Mouse (Mus musculus): ENCODE results near the gene Ttc1.

The Ttc1 gene

DNA sequence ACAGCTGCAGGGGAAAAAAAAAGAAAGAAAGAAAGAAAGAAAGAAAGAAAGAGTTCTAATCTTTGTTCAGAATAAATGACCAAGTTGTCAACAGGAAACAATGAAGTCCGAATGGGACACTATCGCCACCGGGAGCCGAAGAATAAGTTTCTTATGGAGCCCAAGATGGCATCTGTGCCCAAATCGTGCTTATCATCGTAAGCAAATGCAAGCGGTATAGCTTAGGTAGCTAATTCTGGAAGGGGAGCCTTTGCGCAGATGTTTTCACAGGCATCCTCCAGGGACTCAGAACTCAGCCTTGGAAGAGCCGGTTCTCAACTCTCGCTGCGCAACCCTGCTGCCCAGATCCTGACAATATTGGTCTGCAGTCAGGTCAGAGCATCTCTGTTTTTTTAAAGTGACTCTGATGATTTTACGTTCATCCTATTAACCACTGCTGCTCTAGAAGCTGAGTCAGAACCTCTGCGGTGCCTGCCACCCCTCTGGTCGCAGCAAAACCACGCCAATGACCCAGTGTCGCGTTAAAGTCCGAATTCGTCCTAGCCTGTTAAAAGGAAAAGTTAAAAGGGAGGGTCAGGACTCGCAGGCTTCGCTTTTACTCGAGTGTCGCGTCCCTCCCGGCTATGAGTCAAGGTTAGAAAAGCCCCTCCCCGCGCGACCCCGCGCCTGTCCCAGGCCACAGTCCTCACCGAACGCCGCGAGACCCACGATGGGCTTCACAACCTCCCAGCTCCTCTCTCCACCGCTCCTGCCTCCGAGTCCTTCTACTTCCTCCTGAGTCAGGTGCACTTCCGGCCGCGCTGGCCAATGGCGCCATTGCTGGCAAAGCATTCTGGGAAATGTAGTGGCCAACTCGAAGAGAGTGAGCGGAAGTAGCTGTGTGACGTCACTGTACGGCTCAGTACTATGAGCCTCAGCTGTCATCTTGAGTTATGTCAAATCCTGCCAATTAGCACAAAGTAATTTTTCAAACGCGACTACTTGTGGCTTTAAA, at the start of gene Ttc1:
TSS of gene Ttc1 (minus strand) at position 776 of the 994 bp plus-strand sequence.
- peak; percentile 98 to 99 for DNase-seq (ENCODE audit: low spot score in 2 of 2)

DNA sequence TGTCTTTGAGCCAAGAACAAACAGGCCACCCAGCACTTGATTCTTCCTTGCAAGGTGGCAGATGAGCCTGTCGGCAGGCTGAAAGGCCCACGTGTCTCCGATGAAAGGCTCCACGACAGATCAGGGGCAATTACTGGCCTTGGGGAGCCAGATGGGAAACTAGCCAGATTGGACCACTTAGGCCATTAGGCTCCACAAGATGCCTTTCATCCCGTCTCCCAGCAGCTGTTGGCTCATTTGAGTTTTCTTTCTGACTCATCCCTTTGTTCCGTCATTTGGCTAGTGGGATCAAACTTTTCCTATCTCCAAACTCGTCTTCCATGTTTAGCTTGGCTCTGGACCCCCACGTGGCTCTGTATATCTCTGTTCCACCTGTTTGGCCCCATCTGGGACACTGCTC, 48.2 kb upstream of the Ttc1 start:
- no peak for DNase-seq (ENCODE audit: low spot score in 2 of 2)

DNA sequence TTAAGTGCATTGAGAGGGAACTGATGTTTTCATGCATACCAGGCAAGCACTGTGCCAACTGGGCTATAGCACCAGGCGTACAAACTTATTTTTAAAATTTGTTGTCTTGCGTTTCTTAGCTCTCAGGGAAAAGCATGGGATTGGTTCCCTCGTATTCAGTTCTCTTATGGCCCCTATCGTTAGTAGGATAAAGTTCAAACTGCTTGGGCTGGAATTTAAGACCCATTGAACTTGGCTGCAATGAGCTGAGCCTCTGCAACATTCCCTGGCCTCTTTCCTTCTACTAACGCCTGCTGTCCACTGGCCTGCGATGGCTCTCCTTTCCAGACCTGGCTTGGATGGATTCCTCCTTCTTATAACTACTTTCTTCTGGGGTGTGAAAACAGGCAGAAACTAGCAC, 42.6 kb upstream of the Ttc1 start:
- DNase-seq (ENCODE audit: low spot score in 2 of 2), result no peak

DNA sequence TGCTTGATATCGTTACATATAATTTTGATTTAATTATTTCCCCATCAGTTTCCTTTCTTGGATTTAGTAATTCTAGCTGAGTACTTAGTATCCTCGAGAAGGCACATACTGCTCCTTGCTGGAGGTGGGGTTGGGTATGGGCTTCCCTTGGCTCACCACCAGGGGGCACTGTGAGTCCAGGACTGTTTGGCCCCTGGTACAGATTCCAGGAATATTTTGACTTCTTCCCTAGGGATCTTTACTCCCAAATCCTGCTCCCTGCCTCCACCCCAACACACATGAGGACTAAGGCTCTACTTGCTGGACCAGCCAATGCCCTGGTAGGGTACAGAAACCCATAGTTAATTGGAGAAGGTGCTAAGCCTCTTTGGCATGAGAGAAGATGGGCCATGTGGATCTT, 36.0 kb upstream of the Ttc1 start:
- DNase-seq (ENCODE audit: low spot score in 2 of 2), result peak; percentile 74 to 76

DNA sequence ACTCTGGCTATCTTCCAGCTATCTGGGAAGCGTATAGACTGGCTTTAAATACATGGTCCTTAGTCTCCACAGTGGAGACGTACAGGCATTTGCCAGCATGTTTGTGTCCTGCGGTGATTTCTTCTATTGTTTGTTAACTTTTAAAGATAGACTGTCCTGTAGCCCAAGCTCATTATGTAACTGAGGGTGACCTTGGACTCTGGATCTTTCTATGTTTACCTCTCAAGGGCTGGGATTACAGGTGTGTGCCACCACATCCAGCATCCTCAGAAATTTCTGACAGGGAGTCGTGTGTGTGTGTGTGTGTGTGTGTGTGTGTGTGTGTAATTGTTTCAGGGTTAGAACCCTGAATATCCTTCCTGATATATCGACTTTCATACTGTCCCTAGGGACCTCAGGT, 35.3 kb upstream of the Ttc1 start:
- DNase-seq (ENCODE audit: low spot score in 2 of 2), result no peak

DNA sequence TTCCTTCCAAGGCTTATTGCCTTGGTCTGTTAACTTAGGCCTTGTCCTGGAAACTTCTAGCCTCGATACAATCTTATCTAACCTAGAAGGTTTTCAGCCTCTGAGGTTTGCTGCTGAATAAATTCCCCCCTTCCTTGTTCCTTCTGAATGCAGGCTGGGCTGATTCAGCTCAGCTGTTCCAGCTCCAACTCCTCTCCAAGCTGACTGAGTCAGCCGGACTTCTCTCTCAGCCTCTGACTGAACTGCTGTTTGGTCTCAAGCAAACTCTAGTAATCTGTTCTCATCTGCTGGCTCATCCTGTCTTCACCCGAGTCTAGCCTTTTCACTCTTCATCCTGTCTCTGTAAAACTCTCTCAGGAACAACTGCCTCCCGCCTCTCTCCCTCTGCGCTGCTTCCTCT, 31.7 kb upstream of the Ttc1 start:
- DNase-seq (ENCODE audit: low spot score in 2 of 2), result no peak

DNA sequence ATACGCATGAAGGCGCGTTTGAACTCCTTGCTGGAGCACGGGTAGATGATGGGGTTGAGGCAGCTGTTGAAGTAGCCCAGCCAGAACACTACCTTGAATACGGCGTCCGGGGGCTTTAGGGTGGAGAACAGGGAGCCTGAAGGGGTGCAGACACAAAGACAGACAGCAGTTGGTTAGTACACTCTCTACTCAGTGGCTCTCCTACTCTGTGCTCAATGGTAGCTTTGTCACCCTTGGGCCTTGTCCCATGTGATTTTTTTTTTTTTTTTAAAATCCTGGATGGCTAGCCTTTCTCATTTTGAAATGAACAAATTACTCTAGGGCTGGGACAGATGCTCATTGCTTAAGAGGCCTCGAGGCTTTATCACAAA, 28.5 kb upstream of the Ttc1 start:
- DNase-seq (ENCODE audit: low spot score in 2 of 2), result no peak

DNA sequence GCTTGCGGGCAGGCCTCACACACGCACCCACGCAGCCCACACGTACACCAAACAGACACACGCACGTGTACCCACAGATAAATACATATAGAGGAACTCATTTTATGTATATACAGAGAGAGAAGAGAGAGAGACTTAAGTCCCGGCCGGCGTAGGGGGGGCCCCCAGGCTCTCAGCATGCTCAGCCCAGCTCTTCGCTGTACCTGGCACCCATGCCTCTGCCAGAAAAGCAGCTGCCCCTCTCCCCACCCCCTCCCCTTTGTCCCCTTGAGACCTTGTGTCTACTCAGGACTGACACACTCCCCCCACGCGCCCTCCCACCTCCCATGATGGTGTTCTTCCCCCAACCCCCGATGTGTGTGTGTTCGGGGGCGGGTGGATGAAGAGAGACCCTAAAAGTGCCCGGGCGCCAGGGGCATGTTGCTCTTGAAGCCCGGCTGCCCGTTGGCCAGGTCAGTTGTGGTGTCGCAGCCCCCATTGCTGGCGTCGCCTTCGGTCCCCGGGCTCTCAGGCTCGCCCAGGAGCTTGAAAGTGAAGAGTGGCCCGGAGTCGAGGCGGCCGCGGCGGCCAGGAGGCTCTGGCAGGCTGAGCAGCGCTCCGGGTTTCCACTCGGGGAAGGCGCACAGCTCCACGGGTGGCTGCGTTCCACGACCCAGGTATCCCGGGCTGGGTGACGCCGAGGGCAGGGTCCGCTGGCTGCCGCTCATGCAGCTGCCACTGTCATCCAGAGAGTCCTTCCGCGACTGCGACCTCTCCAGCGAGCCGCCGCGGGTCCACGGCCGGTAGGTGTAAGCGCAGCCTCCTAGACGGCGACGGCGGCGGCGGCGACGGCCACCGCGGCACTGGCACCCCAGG, 27.9 kb upstream of the Ttc1 start:
- no peak for DNase-seq (ENCODE audit: low spot score in 2 of 2)

DNA sequence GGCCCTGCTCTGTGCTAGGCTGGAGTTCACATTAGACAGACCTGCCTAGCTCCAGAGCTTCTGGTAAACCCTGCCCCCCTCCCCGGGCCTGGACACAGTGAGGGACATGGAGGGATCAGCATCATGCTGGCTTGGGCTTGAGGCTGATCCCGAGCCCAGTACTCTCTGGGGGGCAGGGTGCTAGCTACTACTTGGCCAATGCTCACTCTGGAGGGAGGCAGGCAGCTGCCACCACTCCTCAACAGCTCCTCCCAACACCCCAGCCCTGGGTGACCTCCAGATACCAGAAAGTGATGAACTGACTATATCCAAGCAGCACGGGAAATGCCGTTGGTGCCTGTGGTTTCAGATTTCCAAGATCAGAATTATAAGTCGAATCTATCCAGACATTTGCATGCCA, 25.9 kb upstream of the Ttc1 start:
- DNase-seq (ENCODE audit: low spot score in 2 of 2), result no peak

DNA sequence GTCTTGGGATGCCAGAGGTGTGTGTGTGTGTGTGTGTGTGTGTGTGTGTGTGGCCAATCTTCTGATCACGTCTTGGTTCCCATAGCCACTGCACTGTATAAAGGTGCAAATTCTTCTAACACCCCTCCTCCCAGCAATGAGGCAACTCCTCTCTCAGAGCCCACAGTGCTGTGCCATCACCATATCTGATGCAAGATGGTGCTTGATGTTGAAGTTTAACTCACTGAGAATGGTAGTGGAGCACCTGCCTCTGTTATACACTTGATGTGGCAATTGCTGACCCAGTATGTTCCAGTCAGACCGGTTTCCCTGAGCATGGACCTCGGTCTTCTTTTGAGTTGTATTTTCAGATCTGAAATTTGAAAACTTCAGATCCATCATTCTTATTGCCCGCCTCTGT, 22.3 kb upstream of the Ttc1 start:
- DNase-seq (ENCODE audit: low spot score in 2 of 2), result no peak

DNA sequence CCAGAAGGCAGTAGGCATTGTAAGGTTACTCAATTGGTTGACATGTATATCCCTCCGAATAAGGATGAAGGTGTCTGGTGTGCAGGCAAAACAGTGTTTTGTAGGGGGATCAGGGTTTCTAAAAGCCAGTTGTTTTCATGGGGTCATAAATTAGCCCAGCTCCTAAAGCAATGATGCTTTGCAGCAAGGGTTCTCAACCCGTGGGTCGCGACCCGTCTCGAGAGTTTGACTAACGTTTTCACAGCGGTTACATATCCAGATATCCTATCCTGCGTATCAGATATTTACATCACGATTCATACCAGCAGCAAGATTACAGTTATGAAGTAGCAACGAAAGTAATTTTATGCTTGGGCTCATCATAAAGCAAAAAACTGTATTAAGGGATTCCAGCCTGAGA, 19.9 kb upstream of the Ttc1 start:
- no peak for DNase-seq (ENCODE audit: low spot score in 2 of 2)

DNA sequence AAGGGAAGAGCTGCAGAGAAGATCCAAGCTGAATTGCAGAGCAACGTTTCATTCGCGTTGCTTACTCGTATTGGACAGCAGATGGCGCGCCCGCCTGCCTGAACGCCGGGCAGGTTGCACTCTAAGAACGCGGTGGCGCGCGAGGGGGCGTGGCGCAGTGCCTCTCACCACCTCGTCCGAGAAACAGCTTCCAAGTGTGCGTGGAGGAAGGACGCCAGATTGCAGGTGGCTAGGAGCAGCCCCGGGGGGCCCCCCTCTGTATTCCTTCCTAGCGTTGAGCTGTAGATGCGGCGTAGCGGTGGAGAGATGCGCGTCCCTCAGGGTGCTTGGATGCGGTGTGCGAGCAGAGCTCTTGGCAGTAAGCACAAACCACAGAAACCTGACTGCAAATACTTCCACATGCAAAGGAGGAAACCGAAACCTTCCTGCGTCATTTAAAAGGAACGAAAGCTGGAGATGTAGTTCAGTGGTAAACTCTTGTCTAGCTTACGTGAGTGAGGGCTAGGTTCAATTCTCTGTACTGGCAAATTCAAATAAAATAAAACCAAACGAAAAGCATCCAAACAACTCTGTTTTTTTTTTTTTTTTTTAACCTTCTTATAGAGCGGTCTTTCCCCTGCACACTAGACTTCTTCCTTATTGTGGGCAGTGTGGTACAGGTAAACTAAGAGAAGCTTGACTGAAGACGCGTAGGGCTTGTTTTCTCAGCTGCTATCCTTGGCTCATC, 19.3 kb upstream of the Ttc1 start:
- DNase-seq (ENCODE audit: low spot score in 2 of 2), result peak; percentile 73 to 84

DNA sequence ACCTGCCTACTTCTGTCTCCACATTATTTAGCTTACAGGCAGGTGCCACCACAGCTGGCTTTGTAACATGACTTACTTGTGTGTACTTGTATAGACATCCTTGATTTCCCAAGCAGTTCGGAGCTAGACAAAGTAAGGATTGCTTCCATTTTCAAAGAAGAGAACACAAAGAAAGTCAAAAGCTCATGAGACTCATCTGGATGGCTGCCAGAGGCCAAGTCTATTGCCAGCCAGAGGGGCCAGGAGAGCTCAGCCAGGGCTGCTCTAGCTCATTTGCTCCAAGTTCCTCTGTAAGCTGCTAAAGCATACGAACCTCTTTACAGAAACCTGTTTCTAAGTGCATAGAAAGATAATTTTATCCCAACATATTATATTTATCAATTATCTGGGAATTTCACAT, 10.6 kb upstream of the Ttc1 start:
- DNase-seq (ENCODE audit: low spot score in 2 of 2), result no peak

DNA sequence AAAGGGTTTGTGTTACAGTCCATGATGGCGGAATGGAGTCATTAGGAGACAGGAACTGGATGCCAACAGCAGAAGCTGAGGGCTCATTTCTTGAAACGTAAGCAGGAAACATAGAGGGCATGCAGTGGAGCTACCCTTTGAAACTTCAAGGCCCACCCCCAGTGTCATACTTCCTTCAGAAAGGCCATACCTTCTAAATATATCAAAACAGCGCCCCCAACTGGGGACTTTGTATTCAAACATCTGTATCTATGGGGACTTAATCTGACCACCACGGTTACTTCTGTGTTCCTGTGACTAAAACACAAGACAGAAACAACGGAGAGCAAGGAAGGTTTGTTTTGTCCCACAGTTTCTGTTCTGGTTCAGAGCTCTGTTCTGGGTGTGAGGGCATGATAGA, 7.6 kb upstream of the Ttc1 start:
- DNase-seq (ENCODE audit: low spot score in 2 of 2), result no peak

DNA sequence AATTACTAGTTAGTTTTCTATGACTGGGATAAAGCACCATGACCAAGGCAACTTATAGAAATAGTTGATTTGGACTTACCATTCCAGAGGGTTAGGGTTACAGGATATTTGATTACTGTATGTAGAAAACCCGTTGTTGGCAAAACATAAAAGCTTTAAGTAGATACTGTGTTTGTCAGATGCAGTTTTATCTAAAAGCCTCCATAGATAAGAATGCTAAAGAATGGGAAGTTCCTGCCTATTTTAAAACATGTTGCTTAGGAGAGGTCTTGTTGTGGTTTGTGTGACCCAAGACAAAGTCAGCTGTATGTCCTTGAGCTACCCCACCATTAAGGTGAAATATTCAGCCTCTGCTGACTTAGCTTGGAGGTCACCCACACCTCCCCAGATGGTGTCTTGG, 6.8 kb upstream of the Ttc1 start:
- DNase-seq (ENCODE audit: low spot score in 2 of 2), result no peak

DNA sequence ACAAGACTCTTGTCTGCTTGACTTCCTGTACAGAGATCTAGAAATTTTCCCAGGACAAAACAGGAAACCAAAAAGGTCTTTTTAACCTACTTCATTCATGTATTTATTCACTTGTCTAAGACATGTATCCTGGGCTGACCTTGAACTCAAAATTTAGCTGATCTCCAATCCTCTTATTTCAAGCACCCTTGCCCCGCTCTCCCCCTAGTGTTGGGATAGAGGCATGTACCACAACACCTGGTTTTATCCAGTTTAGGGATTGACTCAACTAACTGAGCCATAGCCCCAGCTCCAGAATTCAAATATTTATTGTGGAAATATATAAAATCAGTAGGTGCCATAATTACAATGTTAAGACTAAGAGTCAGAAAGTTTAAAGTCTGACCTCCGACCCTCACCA, 3.7 kb upstream of the Ttc1 start:
- no peak for DNase-seq (ENCODE audit: low spot score in 2 of 2)

DNA sequence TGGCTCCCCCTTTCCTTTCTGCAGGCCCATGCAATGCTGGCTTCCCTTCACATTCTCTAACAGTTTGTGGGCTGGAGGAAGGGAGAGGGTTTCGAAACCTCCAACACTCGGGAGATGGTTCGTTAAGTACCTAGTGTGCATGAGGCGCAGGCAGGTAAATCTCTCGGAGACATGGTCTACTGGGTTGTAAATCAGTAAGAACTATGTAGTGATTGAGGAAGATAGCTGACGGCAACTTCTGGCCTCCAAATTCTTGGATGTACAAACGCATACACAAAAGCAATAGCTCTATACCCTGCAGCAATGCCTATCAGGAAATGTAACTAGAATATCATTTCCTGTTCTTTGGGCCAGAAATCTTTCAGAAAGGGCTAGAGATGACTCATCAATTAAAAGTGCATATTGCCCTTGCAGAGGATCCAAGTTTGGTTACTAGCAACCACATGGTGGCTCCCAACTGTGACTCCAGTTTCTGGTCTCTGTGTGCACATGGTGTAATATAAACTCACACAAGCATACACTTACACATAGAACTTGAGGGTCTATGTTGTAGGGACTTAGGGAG, 19.0 kb downstream of the Ttc1 start:
- DNase-seq (ENCODE audit: low spot score in 2 of 2), result peak in 1 of 2 experiments; percentile 30

DNA sequence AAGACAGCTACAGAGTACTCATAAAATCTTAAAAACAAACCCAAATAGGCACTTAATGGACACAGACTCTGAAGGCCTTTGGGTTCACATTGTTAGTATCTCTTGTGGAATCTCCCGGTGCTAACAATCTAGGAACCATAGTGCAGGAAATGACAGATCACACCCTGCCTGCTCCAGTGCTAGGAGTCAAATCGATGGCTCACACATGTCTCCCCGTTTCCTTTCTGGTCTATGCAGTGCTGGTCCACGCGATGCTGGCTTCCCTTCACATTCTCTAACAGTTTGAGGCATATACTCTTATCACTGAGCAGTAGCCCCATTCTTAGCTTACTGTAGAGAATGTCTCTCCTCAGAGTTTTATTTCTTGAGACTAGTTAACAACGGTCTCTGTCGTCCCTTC, 20.0 kb downstream of the Ttc1 start:
- no peak for DNase-seq (ENCODE audit: low spot score in 2 of 2)

DNA sequence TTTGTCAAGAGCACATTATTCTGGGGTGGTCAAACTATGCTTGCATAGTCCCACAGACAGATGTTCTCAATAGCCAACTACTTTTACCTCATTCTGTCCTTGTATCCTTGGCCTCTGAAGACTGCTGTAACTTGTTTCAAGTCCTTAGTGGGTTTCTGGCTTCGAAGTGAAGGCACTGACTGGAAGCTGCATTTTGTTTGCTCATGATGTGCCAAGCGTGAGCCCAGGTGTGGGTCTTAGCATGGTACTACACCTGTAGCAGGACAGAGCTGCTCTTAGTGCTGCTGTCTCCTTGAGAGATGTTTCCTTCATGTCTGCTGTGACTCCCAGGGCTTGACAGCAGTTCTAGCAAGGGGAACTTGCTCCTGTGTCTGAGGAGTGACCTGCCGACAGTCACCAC, 24.4 kb downstream of the Ttc1 start:
- no peak for DNase-seq (ENCODE audit: low spot score in 2 of 2)

DNA sequence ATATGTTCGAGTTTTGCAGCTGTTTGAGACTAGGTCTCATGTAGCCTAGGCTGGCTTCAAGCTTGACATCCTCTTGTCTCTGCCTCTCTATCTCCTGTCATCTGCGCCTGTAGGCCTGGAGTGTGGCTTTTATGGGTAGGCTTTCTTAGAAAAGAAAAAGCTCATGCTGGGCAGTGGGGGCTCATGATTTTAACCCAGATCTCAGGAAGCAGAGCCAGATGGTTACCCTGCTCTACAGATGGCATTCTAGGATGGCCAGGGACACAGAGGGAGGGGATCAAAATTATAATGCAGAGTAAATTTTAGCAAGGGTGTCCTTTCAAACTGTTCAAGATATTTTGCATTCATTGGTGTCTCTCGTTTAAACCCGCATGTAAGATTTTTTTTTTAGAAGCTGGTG, 35.6 kb downstream of the Ttc1 start:
- DNase-seq (ENCODE audit: low spot score in 2 of 2), result peak in 1 of 2 experiments; percentile 30

DNA sequence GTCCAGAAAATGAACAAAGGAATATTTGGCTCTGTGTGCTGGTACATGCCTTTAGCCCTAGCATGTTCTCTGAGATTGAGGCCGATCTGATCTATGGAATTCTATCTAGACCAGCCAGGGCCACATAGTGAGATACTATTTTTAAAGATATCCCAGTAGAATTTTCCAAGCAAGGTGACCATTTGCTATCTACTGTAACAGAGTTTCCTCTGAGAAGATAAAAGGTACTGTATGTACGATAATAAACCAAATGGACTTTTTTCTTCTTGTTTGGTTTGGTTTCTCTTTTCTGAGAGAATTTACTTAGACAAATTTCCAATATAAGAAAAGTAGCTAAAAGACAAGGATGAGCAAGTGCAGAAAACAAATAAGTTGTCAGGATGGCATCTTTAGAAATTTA, 39.4 kb downstream of the Ttc1 start:
- no peak for DNase-seq (ENCODE audit: low spot score in 2 of 2)

DNA sequence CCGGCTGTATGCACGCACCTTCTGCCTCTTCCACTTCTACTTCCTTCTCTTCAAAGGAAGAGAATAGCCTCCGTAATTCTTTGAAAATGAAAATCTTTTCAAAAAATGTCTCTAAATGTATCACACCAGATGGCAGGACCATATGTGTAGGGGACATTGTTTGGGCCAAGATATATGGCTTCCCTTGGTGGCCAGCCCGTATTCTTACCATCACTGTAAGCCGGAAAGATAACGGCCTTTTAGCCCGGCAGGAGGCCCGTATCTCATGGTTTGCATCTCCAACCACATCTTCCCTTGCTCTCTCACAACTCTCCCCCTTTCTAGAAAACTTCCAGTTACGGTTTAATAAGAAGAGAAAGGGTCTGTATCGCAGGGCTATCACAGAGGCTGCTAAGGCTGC, 42.1 kb downstream of the Ttc1 start:
- no peak for DNase-seq (ENCODE audit: low spot score in 2 of 2)
